Mouse (Mus musculus): ENCODE results near the gene Rasgef1b.

- TF ChIP-seq CTCF (IDR thresholded peaks at IDR 0.05; ENCODE audit: low read depth, low read length) = no peak
- no peak for TF ChIP-seq POLR2A (IDR thresholded peaks at IDR 0.05; ENCODE audit: extremely low read depth, insufficient read depth, low read length)
Measured at GRCm38 (mm10) chr5:99258003-99258500, 470.8 kb downstream of the Rasgef1b start.

All from liver, adult 2 months (tissue).